Mouse (Mus musculus) stomach, embryonic 15.5 days (tissue): ENCODE results near the gene Arpc5l. TPM values are rescaled to one million over a fixed set of nuclear protein-coding genes. Genes with fewer than 3 reads are reported as not detected.
A peak's percentile ranks its signal among the peaks of the same experiment; 100 is the strongest.

Experiments
- ATAC-seq: fragments of 200-750 bp; cut with Nextera tagmentation; 2 replicates; pipeline ENCODE4 v1.8.0; 2017; ENCODE audit warnings: low read depth, moderate number of reproducible peaks, moderate TSS enrichment; ENCODE audit not compliant: insufficient read depth, low FRiP score
- H3K27ac ChIP-seq: fragments of 300-500 bp; sonication (generic); 2 replicates; pipeline ENCODE4 v1.5.1; 2015; ENCODE audit warnings: mild to moderate bottlenecking, inconsistent platforms
- H3K27me3 ChIP-seq: fragments of 300-500 bp; sonication (generic); replicated peaks from 2 replicates; pipeline ENCODE4 v1.6.1; 2015; ENCODE audit warnings: inconsistent platforms
- H3K36me3 ChIP-seq: fragments of 300-500 bp; sonication (generic); 2 replicates; pipeline ENCODE4 v1.6.1; 2015; ENCODE audit warnings: inconsistent platforms
- H3K4me1 ChIP-seq: fragments of 300-500 bp; sonication (generic); 2 replicates; pipeline ENCODE4 v1.6.1; 2015; ENCODE audit warnings: inconsistent platforms
- H3K4me2 ChIP-seq: fragments of 300-500 bp; sonication (generic); 2 replicates; pipeline ENCODE4 v1.6.1; 2015; ENCODE audit warnings: mild to moderate bottlenecking, inconsistent platforms
- H3K4me3 ChIP-seq: fragments of 300-500 bp; sonication (generic); replicated peaks from 2 replicates; pipeline ENCODE4 v1.5.1; 2015; ENCODE audit warnings: inconsistent platforms
- H3K9ac ChIP-seq: fragments of 300-500 bp; sonication (generic); 2 replicates; pipeline ENCODE4 v1.6.1; 2015; ENCODE audit warnings: inconsistent platforms
- H3K9me3 ChIP-seq: fragments of 300-500 bp; sonication (generic); 2 replicates; pipeline ENCODE4 v1.6.1; 2016; ENCODE audit warnings: inconsistent platforms
- WGBS: fragments of 180-500 bp; shearing (Covaris S2); methylation state at CpG from one replicate; pipeline ENCODE4 v1.1.7; 2015; 5-methylcytosine and 5-hydroxymethylcytosine counted together
- polyA plus RNA-seq: library from polyadenylated mRNA; unstranded; fragments of >200 nt; fragmentation: Nextera tagmentation; extraction: Ambion mirVana; gene quantifications from 2 replicates; pipeline ENCODE4 v1.2.1, GENCODE M21; 2015

Gene Arpc5l
- polyA plus RNA-seq, result 119 and 127 TPM in 2 replicates

DNA sequence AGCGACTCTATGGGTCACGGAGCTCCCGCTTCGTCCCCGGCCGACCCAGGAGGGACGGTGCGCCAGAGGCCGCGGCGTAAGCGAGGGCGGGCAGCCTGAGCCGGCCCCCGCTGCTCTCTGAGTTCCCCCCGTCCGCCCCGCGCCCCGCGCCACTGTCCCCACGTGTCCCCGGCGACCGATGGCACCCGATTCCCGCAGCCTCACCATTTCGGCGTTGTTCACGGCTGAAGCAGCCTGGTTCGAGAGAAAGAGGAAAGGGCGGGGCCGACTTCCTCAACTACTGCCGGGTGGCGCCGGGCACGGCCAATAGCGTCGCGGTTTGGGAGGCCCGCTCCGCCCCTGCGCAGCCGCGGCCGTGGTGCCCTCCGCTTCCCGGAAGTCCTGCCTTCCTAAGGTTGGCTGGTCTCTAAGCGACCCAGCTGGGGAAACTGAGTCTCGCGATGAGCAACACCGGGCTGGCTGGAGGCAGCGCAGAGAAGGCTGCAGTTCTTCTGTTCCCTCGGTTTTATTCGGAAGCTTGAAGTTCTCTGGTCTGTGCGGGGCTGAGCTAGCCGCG is at the start of gene Arpc5l:
Gene Arpc5l, plus strand, starts transcription at position 469 of the 556 bp plus-strand sequence.
- H3K9me3 ChIP-seq, result no peaks in the 10 kb centered on the region
- H3K36me3 ChIP-seq, result peaks cover 26% of the 10 kb centered on the region
- peak within 1 kb of the TSS; percentile 77 for H3K4me2 ChIP-seq
- H3K27ac ChIP-seq, result peak within 1 kb of the TSS; percentile 88
- peaks cover 42% of the 10 kb centered on the region for H3K4me1 ChIP-seq
- WGBS, result under 1% methylated on average over 58 of the region's 58 CpGs
- H3K9ac ChIP-seq, result peak within 1 kb of the TSS; percentile 86
- ATAC-seq, result peak; percentile 87
- no peaks in the 10 kb centered on the region for H3K27me3 ChIP-seq
- H3K4me3 ChIP-seq, result peak within 1 kb of the TSS; percentile 77

DNA sequence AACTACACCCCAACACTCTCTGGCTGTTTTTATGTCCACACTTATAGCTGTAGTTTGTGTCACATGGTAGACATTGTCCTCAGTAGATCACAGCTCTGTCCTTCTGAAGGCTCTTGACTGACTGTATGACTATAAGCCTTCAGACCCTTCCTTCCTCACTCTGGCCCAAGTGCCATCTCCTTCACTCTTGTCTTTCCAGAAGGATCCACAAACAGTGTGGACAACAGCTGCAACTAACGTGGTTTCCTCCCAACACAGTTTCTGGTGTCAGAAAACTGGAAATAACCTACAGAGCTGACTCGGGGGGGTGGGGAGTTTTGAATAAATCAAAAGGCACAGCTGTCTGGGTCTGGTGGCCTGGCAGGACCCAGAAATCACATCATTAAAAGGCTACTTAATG is 49.1 kb upstream of the Arpc5l start:
- ATAC-seq, result no peak
- H3K27me3 ChIP-seq, result no peaks in the 10 kb centered on the region
- 68% methylated on average over 2 of the region's 2 CpGs for WGBS

DNA sequence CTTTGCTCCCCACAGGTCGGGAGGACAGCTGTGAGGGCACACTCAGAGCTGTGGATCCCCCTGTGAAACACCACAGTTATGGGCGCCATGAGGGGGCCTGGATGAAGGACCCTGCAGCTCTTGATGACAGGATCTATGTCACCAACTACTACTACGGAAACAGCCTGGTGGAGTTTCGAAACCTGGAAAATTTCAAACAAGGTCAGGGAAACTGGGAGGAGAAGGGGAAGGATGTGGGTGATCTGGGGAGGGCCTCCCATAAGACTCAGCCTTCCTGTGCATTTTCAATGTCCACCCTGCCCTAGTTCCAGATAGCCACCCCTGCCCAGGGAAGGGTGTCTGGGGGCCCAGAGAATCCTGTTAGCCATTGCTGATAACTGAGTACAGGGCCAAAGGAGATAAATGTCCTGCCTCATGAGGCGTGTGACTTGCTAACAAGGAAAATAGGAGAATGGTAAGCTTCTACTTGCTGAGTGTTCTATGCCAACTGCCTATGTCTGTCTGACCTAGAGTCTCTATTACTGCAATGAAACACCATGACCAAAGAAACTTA is 47.4 kb upstream of the Arpc5l start:
- H3K9me3 ChIP-seq, result no peaks in the 10 kb centered on the region
- no peak overlapping the region for H3K4me2 ChIP-seq
- no peak overlapping the region for H3K4me3 ChIP-seq
- 80% methylated on average over 5 of the region's 5 CpGs for WGBS
- H3K27ac ChIP-seq, result no peak overlapping the region
- H3K27me3 ChIP-seq, result no peaks in the 10 kb centered on the region
- ATAC-seq, result no peak
- H3K9ac ChIP-seq, result no peak overlapping the region
- H3K36me3 ChIP-seq, result no peaks in the 10 kb centered on the region
- peaks cover 7% of the 10 kb centered on the region; the same call in 1 of the 2 replicates for H3K4me1 ChIP-seq

More for the DNA sequence above, 49.1 kb upstream of the Arpc5l start:
- peaks cover 4% of the 10 kb centered on the region; the same call in 1 of the 2 replicates for H3K4me1 ChIP-seq
- H3K4me2 ChIP-seq, result no peak overlapping the region
- H3K4me3 ChIP-seq, result no peak overlapping the region
- H3K36me3 ChIP-seq, result no peaks in the 10 kb centered on the region
- H3K9ac ChIP-seq, result no peak overlapping the region
- H3K9me3 ChIP-seq, result no peaks in the 10 kb centered on the region
- H3K27ac ChIP-seq, result no peak overlapping the region

DNA sequence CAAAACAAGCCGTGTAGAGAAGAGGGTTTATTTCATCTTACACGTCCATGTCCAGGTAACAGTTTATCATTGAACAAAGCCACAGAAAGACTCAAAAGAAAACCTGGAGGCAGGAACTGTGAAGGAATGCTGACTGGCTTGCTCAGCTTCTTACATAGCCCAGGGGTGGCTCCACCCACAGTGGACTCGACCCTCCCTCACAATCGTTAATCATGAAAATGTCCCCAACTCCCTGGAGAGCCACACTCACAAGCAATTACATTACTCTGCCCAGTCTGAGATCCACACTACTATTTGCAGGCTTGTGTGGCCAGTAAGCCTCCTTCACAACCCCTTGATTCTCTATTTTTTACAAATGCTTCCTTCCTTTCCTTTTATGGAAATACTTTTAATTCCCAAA is 41.0 kb upstream of the Arpc5l start:
- no peaks in the 10 kb centered on the region for H3K36me3 ChIP-seq
- no peak overlapping the region; the same call in 1 of the 2 replicates for H3K4me2 ChIP-seq
- no peak overlapping the region for H3K27ac ChIP-seq
- no peak; the same call in 1 of the 2 replicates for ATAC-seq
- WGBS, result 7% methylated on average over 4 of the region's 4 CpGs
- H3K4me3 ChIP-seq, result no peak overlapping the region
- no peak overlapping the region for H3K9ac ChIP-seq
- no peaks in the 10 kb centered on the region for H3K9me3 ChIP-seq
- H3K4me1 ChIP-seq, result peaks cover 3% of the 10 kb centered on the region; the same call in 1 of the 2 replicates
- no peaks in the 10 kb centered on the region for H3K27me3 ChIP-seq

DNA sequence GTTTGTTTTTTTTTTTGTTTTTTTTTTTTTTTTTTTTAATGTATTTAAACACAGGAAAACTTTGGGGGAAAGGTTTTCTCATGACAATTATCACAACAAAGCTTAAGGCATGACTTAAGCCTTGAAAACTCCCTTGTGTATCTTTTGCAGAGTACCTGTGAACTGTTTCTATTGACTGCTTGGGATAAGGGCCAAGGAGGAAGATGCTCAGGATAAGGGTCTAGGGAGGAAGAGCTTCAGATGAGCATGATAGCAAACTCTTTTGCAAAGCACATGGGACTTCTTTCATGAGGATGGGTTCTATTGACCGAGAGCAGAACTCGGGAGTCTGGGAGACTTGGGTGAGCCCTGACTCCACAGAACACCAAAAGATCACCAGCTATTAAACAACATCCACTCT is 35.5 kb upstream of the Arpc5l start:
- no peaks in the 10 kb centered on the region for H3K9me3 ChIP-seq
- H3K4me2 ChIP-seq, result no peak overlapping the region
- H3K9ac ChIP-seq, result no peak overlapping the region
- no peaks in the 10 kb centered on the region for H3K36me3 ChIP-seq
- no peaks in the 10 kb centered on the region for H3K27me3 ChIP-seq
- ATAC-seq, result no peak
- WGBS, result 81% methylated on average over 2 of the region's 2 CpGs
- H3K27ac ChIP-seq, result no peak overlapping the region
- H3K4me1 ChIP-seq, result 0 out of 2 replicates have a peak, but pooled peaks cover 3% of the 10 kb centered on the region
- no peak overlapping the region for H3K4me3 ChIP-seq

DNA sequence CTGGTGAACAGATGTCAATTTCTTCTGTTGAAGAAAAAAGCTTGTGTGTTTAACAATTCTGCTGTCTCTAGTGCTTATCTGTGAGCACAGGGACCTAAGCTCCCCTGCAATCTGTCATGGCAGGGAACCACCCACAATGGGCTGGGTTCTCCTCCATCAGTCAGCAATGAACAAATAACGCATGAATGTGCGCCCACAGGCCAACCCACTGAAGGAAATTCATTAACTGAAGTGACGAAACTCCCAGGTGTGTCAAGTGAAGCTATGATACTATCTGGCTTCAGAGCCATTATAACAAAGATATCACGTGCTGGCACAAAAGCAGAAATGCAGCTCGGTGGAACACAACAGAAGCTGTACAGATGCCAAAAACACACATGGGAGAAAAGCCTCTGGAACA is 35.1 kb upstream of the Arpc5l start:
- Histone ChIP-seq H3K9me3 (no peaks in the 10 kb centered on the region), H3K9ac (no peak overlapping the region), H3K27me3 (no peaks in the 10 kb centered on the region), H3K4me2 (no peak overlapping the region), H3K4me1 (0 out of 2 replicates have a peak, but pooled peaks cover 3% of the 10 kb centered on the region), H3K36me3 (no peaks in the 10 kb centered on the region), H3K4me3 (no peak overlapping the region), H3K27ac (no peak overlapping the region)
- WGBS, result 61% methylated on average over 5 of the region's 5 CpGs
- peak; percentile 79 for ATAC-seq

DNA sequence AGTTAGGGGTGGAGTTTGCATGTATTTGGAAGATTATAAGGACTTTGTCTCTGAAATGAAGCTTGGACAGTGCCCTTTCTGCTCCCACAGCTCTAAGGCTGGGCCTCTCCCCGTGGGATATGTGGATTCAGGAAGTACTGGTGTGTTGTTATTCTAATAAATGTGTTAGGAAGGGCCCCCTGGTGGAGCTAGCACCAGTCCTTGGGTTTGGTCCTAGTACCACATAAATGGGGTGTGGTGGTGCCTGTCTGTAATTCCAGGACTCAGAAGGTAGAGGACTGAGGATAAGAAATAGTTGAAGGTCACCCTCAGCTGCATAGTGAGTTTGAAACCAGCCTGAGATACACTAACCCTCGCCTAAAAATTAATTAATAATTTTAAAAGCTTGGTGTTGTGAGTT is 31.9 kb upstream of the Arpc5l start:
- Histone ChIP-seq H3K27ac (no peak overlapping the region), H3K4me3 (no peak overlapping the region), H3K9me3 (no peaks in the 10 kb centered on the region), H3K27me3 (no peaks in the 10 kb centered on the region), H3K9ac (no peak overlapping the region), H3K36me3 (no peaks in the 10 kb centered on the region), H3K4me2 (no peak overlapping the region), H3K4me1 (0 out of 2 replicates have a peak, but pooled peaks cover 3% of the 10 kb centered on the region)
- WGBS, result 29% methylated on average over 2 of the region's 2 CpGs
- no peak for ATAC-seq

DNA sequence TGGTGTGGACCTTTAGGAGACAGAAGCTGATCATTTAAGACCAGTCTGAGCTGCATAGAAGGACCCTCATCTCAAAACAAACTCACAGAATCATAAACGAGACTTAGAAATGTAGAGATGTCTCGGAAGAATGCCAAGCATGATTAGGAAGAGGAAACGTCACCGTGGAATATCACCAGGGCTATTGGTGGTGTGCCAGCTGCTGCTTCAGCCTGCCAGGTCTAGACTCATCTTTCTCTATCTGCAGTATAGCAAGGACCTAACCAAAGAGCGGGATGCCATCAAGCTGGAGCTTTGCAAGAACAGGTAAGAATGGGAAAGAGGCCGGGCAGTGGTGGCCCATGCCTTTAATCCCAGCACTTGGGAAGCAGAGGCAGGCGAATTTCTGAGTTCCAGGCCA is 31.4 kb upstream of the Arpc5l start:
- 76% methylated on average over 7 of the region's 7 CpGs for WGBS
- Histone ChIP-seq H3K4me3 (no peak overlapping the region), H3K4me1 (0 out of 2 replicates have a peak, but pooled peaks cover 3% of the 10 kb centered on the region), H3K36me3 (no peaks in the 10 kb centered on the region), H3K27ac (no peak overlapping the region), H3K27me3 (no peaks in the 10 kb centered on the region), H3K4me2 (no peak overlapping the region), H3K9me3 (no peaks in the 10 kb centered on the region), H3K9ac (no peak overlapping the region)
- ATAC-seq, result no peak

DNA sequence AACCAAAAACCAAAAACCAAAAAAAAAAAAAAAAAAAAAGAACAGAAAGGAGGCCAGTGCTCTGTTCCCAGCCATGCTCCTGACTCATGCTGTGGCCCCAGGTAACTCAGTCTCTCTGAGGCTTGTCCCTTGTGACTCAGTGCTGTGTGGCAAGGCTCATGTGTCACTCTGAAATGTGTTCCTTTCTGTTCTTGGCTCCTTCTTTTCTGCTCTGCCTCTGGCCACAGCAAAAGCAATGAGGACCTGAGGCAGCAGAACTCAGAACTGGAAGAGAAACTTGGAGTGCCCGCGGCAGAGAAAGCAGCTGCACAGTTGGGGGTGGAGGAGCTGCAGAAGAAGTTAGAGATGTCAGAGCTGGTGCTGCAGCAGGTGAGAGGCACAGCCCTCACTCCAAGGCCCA is 31.0 kb upstream of the Arpc5l start:
- Histone ChIP-seq H3K4me3 (no peak overlapping the region), H3K4me1 (0 out of 2 replicates have a peak, but pooled peaks cover 3% of the 10 kb centered on the region), H3K4me2 (no peak overlapping the region), H3K9ac (no peak overlapping the region), H3K27ac (no peak overlapping the region), H3K36me3 (no peaks in the 10 kb centered on the region), H3K9me3 (no peaks in the 10 kb centered on the region), H3K27me3 (no peaks in the 10 kb centered on the region)
- 43% methylated on average over 2 of the region's 2 CpGs for WGBS
- no peak for ATAC-seq

DNA sequence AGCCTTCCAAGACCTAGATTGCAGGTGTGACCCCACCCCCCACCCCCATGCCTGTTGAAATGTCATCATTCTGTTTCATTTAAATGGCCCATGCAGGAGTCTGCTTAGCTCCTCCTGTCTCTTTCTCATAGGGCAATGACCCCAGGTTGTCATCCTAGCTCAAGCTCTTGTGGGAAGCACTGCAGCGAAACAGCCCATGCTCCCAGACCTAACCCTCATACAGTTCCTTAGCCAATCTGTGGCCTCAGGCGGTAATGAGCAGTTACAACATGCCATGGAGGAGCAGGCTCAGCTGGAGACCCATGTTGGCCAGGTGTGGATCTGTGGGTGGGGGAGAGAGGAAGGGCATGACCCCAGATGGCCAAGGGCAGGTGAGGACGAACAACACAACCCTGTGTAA is 30.0 kb upstream of the Arpc5l start:
- Histone ChIP-seq H3K9me3 (no peaks in the 10 kb centered on the region), H3K27me3 (no peaks in the 10 kb centered on the region), H3K4me3 (no peak overlapping the region), H3K4me1 (no peaks in the 10 kb centered on the region), H3K9ac (no peak overlapping the region), H3K27ac (no peak overlapping the region), H3K4me2 (no peak overlapping the region), H3K36me3 (no peaks in the 10 kb centered on the region)
- no peak for ATAC-seq
- 72% methylated on average over 3 of the region's 3 CpGs for WGBS

DNA sequence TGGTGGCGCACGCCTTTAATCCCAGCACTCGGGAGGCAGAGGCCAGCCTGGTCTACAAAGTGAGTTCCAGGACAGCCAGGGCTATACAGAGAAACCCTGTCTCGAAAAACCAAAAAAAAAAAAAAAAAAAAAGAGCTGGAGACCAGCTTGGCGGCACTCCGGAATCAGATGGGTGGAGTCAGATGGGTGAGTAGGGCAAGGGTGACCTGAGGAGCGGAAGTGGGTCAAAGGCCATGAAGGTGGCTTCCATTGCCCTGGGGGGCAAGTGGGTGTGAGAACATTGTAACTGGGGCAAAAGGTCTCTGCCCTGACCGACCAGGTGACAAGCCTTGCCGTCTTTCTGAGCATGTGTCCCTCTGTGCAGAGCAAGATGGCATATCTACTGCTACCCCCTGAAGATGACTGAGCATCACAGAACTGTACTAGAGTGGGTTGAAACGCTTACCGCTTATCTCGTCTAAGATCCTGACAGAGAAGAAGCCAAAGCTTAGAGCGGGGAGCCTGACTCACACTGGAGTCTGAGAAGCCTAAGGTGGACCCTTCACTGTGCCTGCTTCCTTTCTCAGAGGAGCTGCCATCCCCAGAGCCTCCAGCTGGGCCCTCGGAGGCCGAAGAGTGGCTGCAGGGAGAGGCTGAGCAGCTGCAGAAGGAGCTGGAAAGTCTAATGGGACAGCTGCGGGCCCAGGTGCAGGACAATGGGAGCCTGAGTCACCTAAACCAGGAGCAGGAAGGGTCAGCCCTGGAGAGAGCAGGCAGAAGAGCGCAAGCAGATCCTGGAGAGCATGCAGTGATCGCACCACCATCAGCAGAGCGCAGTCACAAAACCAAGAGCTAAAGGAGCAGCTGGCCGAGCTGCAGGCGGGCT is 29.0 kb upstream of the Arpc5l start:
- ATAC-seq, result no peak
- Histone ChIP-seq H3K4me2 (no peak overlapping the region), H3K27me3 (no peaks in the 10 kb centered on the region), H3K4me3 (no peak overlapping the region), H3K27ac (no peak overlapping the region), H3K36me3 (no peaks in the 10 kb centered on the region), H3K9me3 (no peaks in the 10 kb centered on the region), H3K9ac (no peak overlapping the region), H3K4me1 (no peaks in the 10 kb centered on the region)
- WGBS, result 80% methylated on average over 21 of the region's 21 CpGs

DNA sequence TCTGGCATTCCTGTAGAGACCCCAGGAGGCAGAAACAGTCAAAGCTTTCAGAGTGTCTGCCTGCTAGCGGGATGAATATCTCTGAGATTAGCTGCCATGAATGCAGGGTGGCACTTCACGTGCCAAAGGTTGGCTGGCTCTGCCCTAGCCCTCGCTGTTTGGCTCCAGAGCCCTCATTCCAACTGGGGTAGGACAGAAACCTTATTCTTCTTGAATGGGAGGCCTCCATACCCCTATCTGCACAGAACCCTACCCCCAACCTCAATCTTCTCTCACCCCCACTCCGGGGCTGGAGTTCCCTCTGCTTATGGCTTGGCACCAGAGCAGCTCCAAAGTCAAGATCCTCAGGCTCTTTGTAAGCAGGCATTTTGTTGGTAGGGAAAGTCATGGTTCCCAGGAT is 27.3 kb upstream of the Arpc5l start:
- Histone ChIP-seq H3K27me3 (no peaks in the 10 kb centered on the region), H3K9me3 (no peaks in the 10 kb centered on the region), H3K4me1 (no peaks in the 10 kb centered on the region), H3K4me2 (no peak overlapping the region), H3K9ac (no peak overlapping the region), H3K36me3 (no peaks in the 10 kb centered on the region), H3K27ac (no peak overlapping the region), H3K4me3 (no peak overlapping the region)
- 69% methylated on average over 4 of the region's 4 CpGs for WGBS
- ATAC-seq, result no peak
